Mouse (Mus musculus): ENCODE measurements around the gene Hsp90ab1.

The Hsp90ab1 gene

GRCm38 (mm10) chr17:45539664-45540063, 33.4 kb downstream of the Hsp90ab1 start:
- H3K4me1 ChIP-seq (replicated peaks; ENCODE audit: low read depth, low read length), result peaks cover 50% of the 10 kb centered on the region
- TF ChIP-seq POU5F1 (IDR thresholded peaks at IDR 0.05; ENCODE audit: borderline replicate concordance, low read length), result no peak
- no peak for TF ChIP-seq NANOG (IDR thresholded peaks at IDR 0.05; ENCODE audit: borderline replicate concordance, low read length)
- TF ChIP-seq CTCF (conservative IDR thresholded peaks at IDR 0.05; ENCODE audit: low read length), result no peak
- H3K4me3 ChIP-seq (replicated peaks; ENCODE audit: low read length), result peak overlapping the region; percentile 66
- H3K27me3 ChIP-seq (ENCODE audit: insufficient read depth, low read length), result peaks cover 89% of the 10 kb centered on the region
- no peaks in the 10 kb centered on the region for H3K9me3 ChIP-seq (ENCODE audit: low read length)
- H3K36me3 ChIP-seq (ENCODE audit: insufficient read depth, low read length), result no peaks in the 10 kb centered on the region

GRCm38 (mm10) chr17:45538394-45538793, 34.7 kb downstream of the Hsp90ab1 start:
- no peak for TF ChIP-seq POU5F1 (IDR thresholded peaks at IDR 0.05; ENCODE audit: borderline replicate concordance, low read length)
- no peak for TF ChIP-seq CTCF (conservative IDR thresholded peaks at IDR 0.05; ENCODE audit: low read length)
- TF ChIP-seq NANOG (IDR thresholded peaks at IDR 0.05; ENCODE audit: borderline replicate concordance, low read length), result no peak
- Histone ChIP-seq H3K4me1 (replicated peaks; ENCODE audit: low read depth, low read length) (peaks cover 40% of the 10 kb centered on the region), H3K9me3 (ENCODE audit: low read length) (no peaks in the 10 kb centered on the region), H3K27me3 (ENCODE audit: insufficient read depth, low read length) (peaks cover 90% of the 10 kb centered on the region), H3K36me3 (ENCODE audit: insufficient read depth, low read length) (no peaks in the 10 kb centered on the region), H3K4me3 (replicated peaks; ENCODE audit: low read length) (no peak overlapping the region)

GRCm38 (mm10) chr17:45536264-45536663, 36.8 kb downstream of the Hsp90ab1 start:
- Histone ChIP-seq H3K36me3 (ENCODE audit: insufficient read depth, low read length) (no peaks in the 10 kb centered on the region), H3K4me1 (replicated peaks; ENCODE audit: low read depth, low read length) (peaks cover 37% of the 10 kb centered on the region), H3K27me3 (ENCODE audit: insufficient read depth, low read length) (peaks cover 91% of the 10 kb centered on the region), H3K9me3 (ENCODE audit: low read length) (no peaks in the 10 kb centered on the region), H3K4me3 (replicated peaks; ENCODE audit: low read length) (no peak overlapping the region)
- TF ChIP-seq NANOG (IDR thresholded peaks at IDR 0.05; ENCODE audit: borderline replicate concordance, low read length) (no peak), CTCF (conservative IDR thresholded peaks at IDR 0.05; ENCODE audit: low read length) (no peak), POU5F1 (IDR thresholded peaks at IDR 0.05; ENCODE audit: borderline replicate concordance, low read length) (no peak)

- H3K4me3 ChIP-seq (replicated peaks; ENCODE audit: low read length), result no peak overlapping the region
- H3K27me3 ChIP-seq (ENCODE audit: insufficient read depth, low read length), result peaks cover 74% of the 10 kb centered on the region
- H3K4me1 ChIP-seq (replicated peaks; ENCODE audit: low read depth, low read length), result peaks cover 35% of the 10 kb centered on the region
- no peaks in the 10 kb centered on the region for H3K36me3 ChIP-seq (ENCODE audit: insufficient read depth, low read length)
- TF ChIP-seq NANOG (IDR thresholded peaks at IDR 0.05; ENCODE audit: borderline replicate concordance, low read length), result no peak
- no peak for TF ChIP-seq CTCF (conservative IDR thresholded peaks at IDR 0.05; ENCODE audit: low read length)
- TF ChIP-seq POU5F1 (IDR thresholded peaks at IDR 0.05; ENCODE audit: borderline replicate concordance, low read length), result no peak
- H3K9me3 ChIP-seq (ENCODE audit: low read length), result no peaks in the 10 kb centered on the region
Measured at GRCm38 (mm10) chr17:45532896-45533295, 40.2 kb downstream of the Hsp90ab1 start.

- Histone ChIP-seq H3K36me3 (ENCODE audit: insufficient read depth, low read length) (no peaks in the 10 kb centered on the region), H3K4me3 (replicated peaks; ENCODE audit: low read length) (peak overlapping the region; percentile 51), H3K27me3 (ENCODE audit: insufficient read depth, low read length) (peaks cover 52% of the 10 kb centered on the region), H3K4me1 (replicated peaks; ENCODE audit: low read depth, low read length) (peaks cover 45% of the 10 kb centered on the region), H3K9me3 (ENCODE audit: low read length) (no peaks in the 10 kb centered on the region)
- TF ChIP-seq NANOG (IDR thresholded peaks at IDR 0.05; ENCODE audit: borderline replicate concordance, low read length), result no peak
- TF ChIP-seq CTCF (conservative IDR thresholded peaks at IDR 0.05; ENCODE audit: low read length), result no peak
- no peak for TF ChIP-seq POU5F1 (IDR thresholded peaks at IDR 0.05; ENCODE audit: borderline replicate concordance, low read length)
Measured at GRCm38 (mm10) chr17:45530346-45530782, 42.7 kb downstream of the Hsp90ab1 start.

- Histone ChIP-seq H3K9me3 (ENCODE audit: low read length) (no peaks in the 10 kb centered on the region), H3K36me3 (ENCODE audit: insufficient read depth, low read length) (peaks cover under 1% of the 10 kb centered on the region), H3K27me3 (ENCODE audit: insufficient read depth, low read length) (peaks cover 29% of the 10 kb centered on the region), H3K4me1 (replicated peaks; ENCODE audit: low read depth, low read length) (peaks cover 60% of the 10 kb centered on the region), H3K4me3 (replicated peaks; ENCODE audit: low read length) (peak overlapping the region; percentile 63)
- no peak for TF ChIP-seq NANOG (IDR thresholded peaks at IDR 0.05; ENCODE audit: borderline replicate concordance, low read length)
- no peak for TF ChIP-seq CTCF (conservative IDR thresholded peaks at IDR 0.05; ENCODE audit: low read length)
- no peak for TF ChIP-seq POU5F1 (IDR thresholded peaks at IDR 0.05; ENCODE audit: borderline replicate concordance, low read length)
Measured at GRCm38 (mm10) chr17:45526571-45526970, 46.5 kb downstream of the Hsp90ab1 start.

GRCm38 (mm10) chr17:45524961-45525360, 48.1 kb downstream of the Hsp90ab1 start:
- peaks cover 21% of the 10 kb centered on the region for H3K27me3 ChIP-seq (ENCODE audit: insufficient read depth, low read length)
- H3K4me3 ChIP-seq (replicated peaks; ENCODE audit: low read length), result no peak overlapping the region
- TF ChIP-seq NANOG (IDR thresholded peaks at IDR 0.05; ENCODE audit: borderline replicate concordance, low read length) (no peak), POU5F1 (IDR thresholded peaks at IDR 0.05; ENCODE audit: borderline replicate concordance, low read length) (no peak), CTCF (conservative IDR thresholded peaks at IDR 0.05; ENCODE audit: low read length) (no peak)
- peaks cover 16% of the 10 kb centered on the region for H3K36me3 ChIP-seq (ENCODE audit: insufficient read depth, low read length)
- H3K9me3 ChIP-seq (ENCODE audit: low read length), result no peaks in the 10 kb centered on the region
- H3K4me1 ChIP-seq (replicated peaks; ENCODE audit: low read depth, low read length), result peaks cover 58% of the 10 kb centered on the region

- peaks cover 33% of the 10 kb centered on the region for H3K36me3 ChIP-seq (ENCODE audit: insufficient read depth, low read length)
- no peak for TF ChIP-seq CTCF (conservative IDR thresholded peaks at IDR 0.05; ENCODE audit: low read length)
- no peak for TF ChIP-seq POU5F1 (IDR thresholded peaks at IDR 0.05; ENCODE audit: borderline replicate concordance, low read length)
- no peak for TF ChIP-seq NANOG (IDR thresholded peaks at IDR 0.05; ENCODE audit: borderline replicate concordance, low read length)
- peaks cover 67% of the 10 kb centered on the region for H3K4me1 ChIP-seq (replicated peaks; ENCODE audit: low read depth, low read length)
- H3K27me3 ChIP-seq (ENCODE audit: insufficient read depth, low read length), result peaks cover 14% of the 10 kb centered on the region
- no peaks in the 10 kb centered on the region for H3K9me3 ChIP-seq (ENCODE audit: low read length)
- H3K4me3 ChIP-seq (replicated peaks; ENCODE audit: low read length), result peak within 1 kb of the TSS; percentile 77
Measured at GRCm38 (mm10) chr17:45523263-45523662, 49.8 kb downstream of the Hsp90ab1 start, which contains the start of gene Tcte1. TSS of gene Tcte1 (plus strand) at chr17:45523434.

- peaks cover 79% of the 10 kb centered on the region for H3K4me1 ChIP-seq (replicated peaks; ENCODE audit: low read depth, low read length)
- no peak for TF ChIP-seq CTCF (conservative IDR thresholded peaks at IDR 0.05; ENCODE audit: low read length)
- TF ChIP-seq POU5F1 (IDR thresholded peaks at IDR 0.05; ENCODE audit: borderline replicate concordance, low read length), result no peak
- no peak for TF ChIP-seq NANOG (IDR thresholded peaks at IDR 0.05; ENCODE audit: borderline replicate concordance, low read length)
- H3K36me3 ChIP-seq (ENCODE audit: insufficient read depth, low read length), result peaks cover 59% of the 10 kb centered on the region
- H3K27me3 ChIP-seq (ENCODE audit: insufficient read depth, low read length), result peaks cover 14% of the 10 kb centered on the region
- no peaks in the 10 kb centered on the region for H3K9me3 ChIP-seq (ENCODE audit: low read length)
- H3K4me3 ChIP-seq (replicated peaks; ENCODE audit: low read length), result no peak overlapping the region
Measured at GRCm38 (mm10) chr17:45520136-45520535, 52.9 kb downstream of the Hsp90ab1 start.
